Mouse (Mus musculus): ENCODE results near the gene Tmc6. TPM values are rescaled to one million over a fixed set of nuclear protein-coding genes. Genes with fewer than 3 reads are reported as not detected.

Gene Tmc6
- polyA plus RNA-seq, 1 experiment from 2014 or later: 20.2 TPM

GRCm38 (mm10) chr11:117742243-117742642 lies 39.8 kb downstream of the Tmc6 start:
- 91% methylated on average over 8 of the region's 8 CpGs for WGBS (ENCODE audit: insufficient replicate concordance)
- H3K4me3 ChIP-seq (ENCODE audit: low read depth, low read length): no peak overlapping the region

DNA sequence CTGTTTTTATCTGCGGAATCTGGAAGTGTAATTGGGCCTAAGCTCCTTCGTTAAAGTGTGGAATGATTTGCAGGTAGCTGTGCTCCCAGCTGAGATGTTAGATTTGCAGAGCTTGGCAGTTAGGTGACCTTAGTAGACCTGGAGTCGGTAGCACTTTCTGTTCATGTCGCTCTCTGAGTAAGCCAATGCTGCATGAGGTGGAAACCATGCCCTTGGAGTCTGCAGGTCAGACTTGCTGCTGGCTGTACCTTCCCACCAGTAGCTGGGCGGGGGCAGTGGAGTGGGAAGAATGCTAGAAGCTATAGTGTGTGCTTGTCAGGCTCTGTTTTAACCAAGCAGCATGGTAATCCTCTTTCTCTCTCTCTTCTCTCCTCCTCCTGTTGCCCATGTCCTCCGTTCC lies 40.9 kb downstream of the Tmc6 start:
- Histone ChIP-seq H3K4me3 (ENCODE audit: low read depth, low read length) (no peak overlapping the region), H3K4me1 (ENCODE audit: insufficient read depth) (no peaks in the 10 kb centered on the region), H3K9ac (replicated peaks) (no peak overlapping the region), H3K4me2 (ENCODE audit: low read depth, low read length) (no peak overlapping the region), H3K9me3 (ENCODE audit: low read length) (no peaks in the 10 kb centered on the region), H3K27ac (ENCODE audit: low read depth) (no peak overlapping the region), H3K36me3 (replicated peaks; ENCODE audit: insufficient read depth, low read length) (peaks cover 74% of the 10 kb centered on the region), H3K27me3 (ENCODE audit: insufficient read depth, low read length) (no peaks in the 10 kb centered on the region)
- no peak for DNase-seq
- TF ChIP-seq EP300 (IDR thresholded peaks at IDR 0.05; ENCODE audit: low read depth) (no peak), CTCF (IDR thresholded peaks at IDR 0.05; ENCODE audit: low read depth) (no peak)
- ATAC-seq: no peak
- 92% methylated on average over 6 of the region's 6 CpGs for WGBS (ENCODE audit: insufficient replicate concordance)

More at GRCm38 (mm10) chr11:117742243-117742642, 39.8 kb downstream of the Tmc6 start:
- Histone ChIP-seq H3K9me3 (ENCODE audit: low read length) (no peaks in the 10 kb centered on the region), H3K4me2 (ENCODE audit: low read depth, low read length) (no peak overlapping the region), H3K9ac (replicated peaks) (no peak overlapping the region), H3K27ac (ENCODE audit: low read depth) (no peak overlapping the region), H3K27me3 (ENCODE audit: insufficient read depth, low read length) (no peaks in the 10 kb centered on the region), H3K36me3 (replicated peaks; ENCODE audit: insufficient read depth, low read length) (peaks cover 83% of the 10 kb centered on the region), H3K4me1 (ENCODE audit: insufficient read depth) (no peaks in the 10 kb centered on the region)
- ATAC-seq (no peak), DNase-seq (no peak)
- TF ChIP-seq EP300 (IDR thresholded peaks at IDR 0.05; ENCODE audit: low read depth) (no peak), CTCF (IDR thresholded peaks at IDR 0.05; ENCODE audit: low read depth) (no peak)

DNA sequence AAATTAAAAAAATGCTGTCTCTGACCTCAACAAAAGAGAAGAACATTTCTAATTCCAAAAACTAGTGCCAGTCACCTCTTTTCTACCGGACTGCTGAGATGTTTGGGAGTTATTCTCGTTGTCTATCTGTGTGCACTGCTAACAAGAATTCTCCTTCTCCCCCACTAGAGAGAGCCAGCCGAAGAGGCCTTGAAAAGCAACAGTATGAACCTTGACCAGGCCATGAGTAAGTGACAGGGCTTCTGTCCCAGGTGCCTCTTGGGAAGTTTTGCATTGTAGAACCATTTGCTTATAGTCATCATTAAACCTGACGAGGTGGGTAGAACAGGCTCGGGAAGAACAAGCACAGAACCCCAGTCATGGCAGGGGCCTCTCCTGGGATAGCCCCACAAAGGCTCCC lies 43.9 kb downstream of the Tmc6 start:
- ATAC-seq (no peak), DNase-seq (no peak)
- 82% methylated on average over 5 of the region's 5 CpGs for WGBS (ENCODE audit: insufficient replicate concordance)
- H3K9me3 ChIP-seq (ENCODE audit: low read length): no peaks in the 10 kb centered on the region
- TF ChIP-seq EP300 (IDR thresholded peaks at IDR 0.05; ENCODE audit: low read depth): no peak
- no peak for TF ChIP-seq CTCF (IDR thresholded peaks at IDR 0.05; ENCODE audit: low read depth)
- H3K9ac ChIP-seq (replicated peaks): no peak overlapping the region
- no peaks in the 10 kb centered on the region for H3K4me1 ChIP-seq (ENCODE audit: insufficient read depth)
- no peaks in the 10 kb centered on the region for H3K27me3 ChIP-seq (ENCODE audit: insufficient read depth, low read length)
- H3K27ac ChIP-seq (ENCODE audit: low read depth): no peak overlapping the region
- H3K4me2 ChIP-seq (ENCODE audit: low read depth, low read length): no peak overlapping the region
- no peak overlapping the region for H3K4me3 ChIP-seq (ENCODE audit: low read depth, low read length)
- H3K36me3 ChIP-seq (replicated peaks; ENCODE audit: insufficient read depth, low read length): peaks cover 65% of the 10 kb centered on the region

DNA sequence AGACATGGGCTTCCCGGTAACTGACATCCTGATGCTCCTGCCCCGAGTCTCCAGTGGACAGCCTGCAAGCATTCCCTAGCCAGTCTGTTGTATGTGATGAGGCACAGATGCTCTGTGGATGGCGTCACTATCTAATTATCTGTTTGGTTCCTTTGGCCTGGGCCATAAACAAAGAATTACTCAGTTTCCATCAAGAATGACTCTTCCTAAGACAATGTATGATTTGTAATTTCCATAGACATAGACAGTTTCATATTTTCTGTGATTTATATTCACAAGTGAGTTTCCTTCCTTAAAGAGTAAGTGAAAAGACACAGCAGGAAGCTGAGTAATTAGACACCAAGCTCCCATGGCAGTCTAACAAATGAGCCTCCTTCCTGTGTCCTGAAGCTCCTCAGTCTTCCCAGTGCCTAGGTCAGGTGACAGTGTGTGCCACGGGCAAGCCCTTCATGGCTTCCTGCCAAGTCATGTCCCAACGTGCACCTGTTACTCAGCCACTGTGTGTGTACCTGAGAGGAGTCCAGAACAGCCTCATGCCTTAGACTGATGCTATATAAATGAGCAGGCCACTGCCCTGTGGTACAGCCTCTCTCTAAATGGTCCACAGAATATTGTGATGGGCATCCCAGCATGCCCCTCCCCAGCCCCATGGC lies 45.8 kb downstream of the Tmc6 start:
- peak; percentile 55 for ATAC-seq
- TF ChIP-seq CTCF (IDR thresholded peaks at IDR 0.05; ENCODE audit: low read depth) (no peak), EP300 (IDR thresholded peaks at IDR 0.05; ENCODE audit: low read depth) (no peak)
- H3K27me3 ChIP-seq (ENCODE audit: insufficient read depth, low read length): no peaks in the 10 kb centered on the region
- DNase-seq: peak; percentile 58
- H3K36me3 ChIP-seq (replicated peaks; ENCODE audit: insufficient read depth, low read length): peaks cover 46% of the 10 kb centered on the region
- no peaks in the 10 kb centered on the region for H3K9me3 ChIP-seq (ENCODE audit: low read length)
- H3K4me3 ChIP-seq (ENCODE audit: low read depth, low read length): no peak overlapping the region
- WGBS (ENCODE audit: insufficient replicate concordance): 61% methylated on average over 5 of the region's 5 CpGs
- no peak overlapping the region for H3K4me2 ChIP-seq (ENCODE audit: low read depth, low read length)
- no peak overlapping the region for H3K27ac ChIP-seq (ENCODE audit: low read depth)
- H3K9ac ChIP-seq (replicated peaks): no peak overlapping the region
- no peaks in the 10 kb centered on the region for H3K4me1 ChIP-seq (ENCODE audit: insufficient read depth)

- Histone ChIP-seq H3K4me3 (ENCODE audit: low read depth, low read length) (no peak overlapping the region), H3K36me3 (replicated peaks; ENCODE audit: insufficient read depth, low read length) (peaks cover 16% of the 10 kb centered on the region), H3K27ac (ENCODE audit: low read depth) (no peak overlapping the region), H3K27me3 (ENCODE audit: insufficient read depth, low read length) (no peaks in the 10 kb centered on the region), H3K4me1 (ENCODE audit: insufficient read depth) (peaks cover 17% of the 10 kb centered on the region), H3K9me3 (ENCODE audit: low read length) (no peaks in the 10 kb centered on the region), H3K4me2 (ENCODE audit: low read depth, low read length) (no peak overlapping the region), H3K9ac (replicated peaks) (no peak overlapping the region)
- DNase-seq (no peak), ATAC-seq (no peak)
- TF ChIP-seq EP300 (IDR thresholded peaks at IDR 0.05; ENCODE audit: low read depth) (no peak), CTCF (IDR thresholded peaks at IDR 0.05; ENCODE audit: low read depth) (no peak)
- WGBS (ENCODE audit: insufficient replicate concordance): 88% methylated on average over 7 of the region's 7 CpGs
Measured at GRCm38 (mm10) chr11:117731470-117731869, 50.5 kb downstream of the Tmc6 start.

- Histone ChIP-seq H3K36me3 (replicated peaks; ENCODE audit: insufficient read depth, low read length) (peaks cover 9% of the 10 kb centered on the region), H3K4me3 (ENCODE audit: low read depth, low read length) (no peak overlapping the region), H3K9me3 (ENCODE audit: low read length) (no peaks in the 10 kb centered on the region), H3K9ac (replicated peaks) (no peak overlapping the region), H3K27ac (ENCODE audit: low read depth) (peak overlapping the region; percentile 26), H3K4me1 (ENCODE audit: insufficient read depth) (peaks cover 17% of the 10 kb centered on the region), H3K4me2 (ENCODE audit: low read depth, low read length) (no peak overlapping the region), H3K27me3 (ENCODE audit: insufficient read depth, low read length) (no peaks in the 10 kb centered on the region)
- WGBS (ENCODE audit: insufficient replicate concordance): 73% methylated on average over 4 of the region's 4 CpGs
- DNase-seq (no peak), ATAC-seq (no peak)
- TF ChIP-seq CTCF (IDR thresholded peaks at IDR 0.05; ENCODE audit: low read depth) (no peak), EP300 (IDR thresholded peaks at IDR 0.05; ENCODE audit: low read depth) (no peak)
Measured at GRCm38 (mm10) chr11:117730490-117730838, 51.5 kb downstream of the Tmc6 start.

Measured in liver, postnatal 0 days (tissue).